Mouse (Mus musculus): ENCODE measurements around the gene Lamp5. TPM values are rescaled to one million over a fixed set of nuclear protein-coding genes. Genes with fewer than 3 reads are reported as not detected.

The Lamp5 gene
- total RNA-seq (2023), result not detected in 4 replicates

DNA sequence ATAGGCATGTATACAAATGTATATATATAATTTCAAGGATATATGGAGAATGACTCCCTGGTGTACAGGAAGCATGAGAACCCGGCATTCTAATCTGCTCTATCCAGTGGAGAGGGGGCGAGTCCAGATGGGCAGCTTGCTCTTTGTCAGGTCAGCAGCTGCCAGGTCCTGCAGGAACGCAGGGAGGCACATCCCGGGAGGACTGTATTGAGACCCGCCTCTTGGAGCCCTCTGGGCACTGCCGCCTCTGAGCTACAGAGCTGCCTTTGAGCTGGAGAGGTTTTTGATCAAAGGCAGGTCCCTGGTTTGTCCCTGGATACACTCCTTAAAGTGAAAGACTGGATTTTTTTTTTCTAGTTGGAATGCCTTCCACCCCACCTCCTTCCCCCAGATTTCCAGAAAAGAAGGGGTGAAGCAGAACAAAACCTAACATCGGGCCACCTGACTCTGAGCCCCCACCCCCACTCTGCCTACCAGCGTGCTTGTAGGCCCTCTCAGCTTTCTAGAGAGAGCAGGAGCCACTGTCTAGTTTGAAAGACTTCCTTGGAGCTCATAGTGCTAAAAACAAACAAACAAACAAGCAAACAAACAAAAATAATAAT, at the start of gene Lamp5:
TSS of gene Lamp5 (plus strand) at position 552 of the 602 bp plus-strand sequence.

All from B cell, adult 62 days (primary cell).